Mouse (Mus musculus) CH12.LX (cell line): ENCODE measurements around the gene Plrg1. TPM values are rescaled to one million over a fixed set of nuclear protein-coding genes. Genes with fewer than 3 reads are reported as not detected.

ENCODE experiments used
- DNase-seq: peaks from one replicate; pipeline ENCODE4 v3.0.0-alpha.2; 2013; ENCODE audit errors: extremely low read depth
- H3K27ac ChIP-seq: 2 replicates; pipeline ENCODE4 v1.5.1; 2012; ENCODE audit warnings: low read depth, mild to moderate bottlenecking, control low read depth, moderate library complexity; ENCODE audit not compliant: insufficient read depth
- H3K27me3 ChIP-seq: replicated peaks from 2 replicates; pipeline ENCODE3; 2012; ENCODE audit warnings: inconsistent platforms
- H3K36me3 ChIP-seq, 2 experiments: replicated peaks in 1 of 2; 2 replicates each; pipeline versions ENCODE3 to v1.6.1; 2012; ENCODE audit warnings: inconsistent platforms in 1 of 2, low read length in 1 of 2, mild to moderate bottlenecking in 1 of 2, mixed read lengths in 1 of 2, moderate library complexity in 1 of 2; ENCODE audit not compliant: control insufficient read depth in 1 of 2, insufficient read depth in 1 of 2
- H3K4me1 ChIP-seq, 2 experiments: 2 replicates each; pipeline ENCODE4 v1.6.1; 2012; ENCODE audit warnings: inconsistent platforms in 1 of 2, moderate library complexity in 1 of 2; ENCODE audit not compliant: insufficient read depth in 2 of 2, control insufficient read depth in 1 of 2
- H3K4me2 ChIP-seq: 2 replicates; pipeline ENCODE4 v1.6.1; 2012; ENCODE audit warnings: low read depth, mild to moderate bottlenecking, control low read depth; ENCODE audit not compliant: poor library complexity, insufficient read depth, severe bottlenecking
- H3K4me3 ChIP-seq, 3 experiments: fragments of 150-350 bp in 1 of 3; sonication (generic) in 1 of 3; replicated peaks in 1 of 3; 2 replicates each; pipeline versions ENCODE3 to v1.5.1; 2011 to 2012; ENCODE audit warnings: low read depth in 2 of 3, low read length in 2 of 3, mild to moderate bottlenecking in 2 of 3, moderate library complexity in 2 of 3, control low read depth in 1 of 3, improper control_type of control experiment in 1 of 3, inconsistent platforms in 1 of 3, mixed read lengths in 1 of 3; ENCODE audit not compliant: poor library complexity in 1 of 3
- H3K79me2 ChIP-seq: replicated peaks from 2 replicates; pipeline ENCODE4 v1.6.1; 2012; ENCODE audit warnings: mild to moderate bottlenecking, moderate library complexity; ENCODE audit not compliant: control insufficient read depth, poor library complexity, insufficient read depth, severe bottlenecking; ENCODE audit errors: extremely low read depth
- H3K9ac ChIP-seq: 2 replicates; pipeline ENCODE4 v1.6.1; 2012; ENCODE audit warnings: low read depth, mild to moderate bottlenecking, control low read depth, moderate library complexity; ENCODE audit not compliant: insufficient read depth
- H3K9me3 ChIP-seq: replicated peaks from 2 replicates; pipeline ENCODE3; 2012; ENCODE audit warnings: low read length, inconsistent platforms, mixed read lengths
- BHLHE40 ChIP-seq: IDR thresholded peaks from 2 replicates; pipeline ENCODE4 v1.6.1; 2011; ENCODE audit warnings: mild to moderate bottlenecking, low read depth, low read length, improper control_type of control experiment
- CHD1 ChIP-seq: IDR thresholded peaks from 2 replicates; pipeline ENCODE4 v1.6.1; 2012; ENCODE audit warnings: low read depth, low read length, improper control_type of control experiment, inconsistent platforms
- CHD2 ChIP-seq: IDR thresholded peaks from 2 replicates; pipeline ENCODE4 v1.6.1; 2011; ENCODE audit warnings: low read length, improper control_type of control experiment
- E2F4 ChIP-seq: IDR thresholded peaks from 2 replicates; pipeline ENCODE4 v1.6.1; 2011; ENCODE audit warnings: low read depth, low read length, improper control_type of control experiment; ENCODE audit not compliant: insufficient replicate concordance
- JUN ChIP-seq: IDR thresholded peaks from 2 replicates; pipeline ENCODE4 v1.6.1; 2011; ENCODE audit warnings: low read depth, mild to moderate bottlenecking, low read length, improper control_type of control experiment, moderate library complexity; ENCODE audit not compliant: insufficient read depth
- JUND ChIP-seq: conservative IDR thresholded peaks from 2 replicates; pipeline ENCODE4 v1.6.1; 2011; ENCODE audit warnings: low read depth, low read length, improper control_type of control experiment
- KAT2A ChIP-seq: IDR thresholded peaks from 2 replicates; pipeline ENCODE4 v1.6.1; 2012; ENCODE audit warnings: low read length, improper control_type of control experiment, inconsistent platforms; ENCODE audit not compliant: insufficient replicate concordance
- MAX ChIP-seq: IDR thresholded peaks from 2 replicates; pipeline ENCODE4 v1.6.1; 2011; ENCODE audit warnings: low read length, improper control_type of control experiment
- MEF2A ChIP-seq: IDR thresholded peaks from 2 replicates; pipeline ENCODE4 v1.6.1; 2014; ENCODE audit warnings: low read depth, mild to moderate bottlenecking, inconsistent platforms, low read length, improper control_type of control experiment, borderline replicate concordance
- MXI1 ChIP-seq: IDR thresholded peaks from 2 replicates; pipeline ENCODE4 v1.6.1; 2011; ENCODE audit warnings: mild to moderate bottlenecking, low read depth, low read length, improper control_type of control experiment
- NRF1 ChIP-seq: IDR thresholded peaks from 2 replicates; pipeline ENCODE4 v1.6.1; 2014; ENCODE audit warnings: low read depth, mild to moderate bottlenecking, inconsistent platforms, low read length, improper control_type of control experiment, moderate library complexity
- RAD21 ChIP-seq: IDR thresholded peaks from 2 replicates; pipeline ENCODE4 v1.6.1; 2011; ENCODE audit warnings: low read depth, mild to moderate bottlenecking, low read length, improper control_type of control experiment, moderate library complexity
- RCOR1 ChIP-seq: conservative IDR thresholded peaks from 2 replicates; pipeline ENCODE4 v1.6.1; 2012; ENCODE audit warnings: low read depth, mild to moderate bottlenecking, inconsistent platforms, low read length, improper control_type of control experiment
- USF1 ChIP-seq: IDR thresholded peaks from 2 replicates; pipeline ENCODE4 v1.6.1; 2014; ENCODE audit warnings: low read depth, mild to moderate bottlenecking, inconsistent platforms, low read length, improper control_type of control experiment
- USF2 ChIP-seq: conservative IDR thresholded peaks from 2 replicates; pipeline ENCODE4 v1.6.1; 2011; ENCODE audit warnings: low read depth, low read length, improper control_type of control experiment
- ZKSCAN1 ChIP-seq: IDR thresholded peaks from 2 replicates; pipeline ENCODE4 v1.6.1; 2012; ENCODE audit warnings: low read depth, inconsistent platforms, low read length, improper control_type of control experiment, borderline replicate concordance
- dilution Hi-C: fragments of 300-500 bp; cut with MboI; formaldehyde crosslinking; loops from 2 replicates; pipeline ENCODE4 v1.14.3; 2020; ENCODE audit warnings: low sequenced_read_pairs; ENCODE audit not compliant: extremely low pct_unique_long_range_greater_than_20kb, extremely low pct_ligation_motif_present
- in situ Hi-C: fragments of 300-500 bp; cut with MboI; formaldehyde crosslinking; loops from 3 replicates; pipeline ENCODE4 v1.14.3; 2019; ENCODE audit warnings: low sequenced_read_pairs, low pct_ligation_motif_present, low pct_unique_long_range_greater_than_20kb, mixed read lengths
- polyA plus RNA-seq: library from polyadenylated mRNA; unstranded; fragments of >175 nt; gene quantifications from 2 replicates; pipeline ENCODE4 v1.2.1, GENCODE M21; 2012; ENCODE audit warnings: low read depth; ENCODE audit not compliant: insufficient read length
- total RNA-seq, 2 experiments: library from RNA; depleted of rRNA; stranded (reverse); fragments of 300-350 nt in 1 of 2; fragments of >200 nt in 1 of 2; gene quantifications; 2 replicates each; pipeline ENCODE4 v1.2.3; 2012 to 2014

The Plrg1 gene
- total and polyA plus RNA-seq, 3 experiments: 93.1 to 128 (median 108) TPM

DNA sequence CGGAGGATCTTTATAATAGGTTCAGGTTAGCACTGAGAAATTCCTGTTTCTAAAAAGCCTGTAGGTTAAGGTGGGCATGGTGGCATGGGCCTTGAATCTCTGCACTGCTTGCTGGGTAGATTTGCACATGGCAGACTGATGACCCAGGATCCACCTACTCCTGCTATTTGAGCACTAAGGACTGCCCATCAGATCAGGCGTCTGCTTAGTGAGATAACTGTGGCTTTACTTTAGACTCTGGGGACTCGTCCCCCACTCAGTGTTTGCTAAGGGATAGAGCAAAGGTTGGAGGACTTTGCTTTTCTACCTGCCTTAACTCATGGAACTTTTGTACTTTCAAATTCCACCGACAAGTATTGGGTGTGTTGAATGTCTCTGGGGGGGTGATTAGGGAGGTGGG is 15.7 kb upstream of the Plrg1 start:
- H3K27ac ChIP-seq: no peak overlapping the region
- no peak overlapping the region for H3K4me2 ChIP-seq
- dilution Hi-C loops: no loop called here

DNA sequence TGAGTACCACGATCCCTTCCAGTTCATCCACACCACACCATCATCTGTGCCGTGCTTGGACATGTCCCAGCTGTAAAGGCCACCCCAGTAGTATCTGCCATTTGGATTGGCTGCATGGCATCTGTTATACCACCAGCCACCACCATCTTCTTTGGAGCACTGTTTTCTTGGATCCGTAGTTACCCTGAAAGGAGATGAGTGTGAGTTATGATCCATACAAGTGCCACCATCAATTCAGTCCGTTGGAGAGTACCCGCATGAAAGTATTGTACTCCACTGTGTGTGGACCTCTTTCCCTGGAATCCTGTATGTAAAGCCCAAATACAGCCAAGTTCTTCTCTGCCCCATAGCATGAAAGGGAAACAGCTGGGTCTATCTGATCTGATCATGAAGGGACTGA is 12.9 kb upstream of the Plrg1 start:
- Histone ChIP-seq H3K27ac (no peak overlapping the region), H3K9me3 (no peaks in the 10 kb centered on the region), H3K79me2 (no peaks in the 10 kb centered on the region), H3K27me3 (no peaks in the 10 kb centered on the region), H3K4me3 (no peak overlapping the region), H3K4me2 (no peak overlapping the region), H3K4me1 (0 out of 4 replicates have a peak, but pooled peaks cover 0 to 2% of the 10 kb centered on the region in 2 experiments), H3K36me3 (no peaks in the 10 kb centered on the region)
- dilution Hi-C loops (no loop called here), in situ Hi-C loops (no loop called here)
- no peak for DNase-seq
- TF ChIP-seq USF2 (no peak), MXI1 (no peak), KAT2A (no peak), ZKSCAN1 (no peak), CHD2 (no peak)
- TF ChIP-seq, all 38 proteins: peak for 0
- no peak overlapping the region for H3K9ac ChIP-seq

More for the DNA sequence above, 15.7 kb upstream of the Plrg1 start:
- TF ChIP-seq NRF1: no peak
- no peak for TF ChIP-seq USF1
- no peak for TF ChIP-seq KAT2A
- TF ChIP-seq RCOR1: no peak
- TF ChIP-seq MXI1: no peak
- no peak for TF ChIP-seq JUN
- no peak for TF ChIP-seq CHD1
- no peak for TF ChIP-seq RAD21
- no peak for TF ChIP-seq JUND
- no peak for TF ChIP-seq BHLHE40
- no peak for TF ChIP-seq CHD2
- no peak for TF ChIP-seq MEF2A
- TF ChIP-seq MAX: no peak
- no peak for TF ChIP-seq E2F4
- Histone ChIP-seq H3K9me3 (no peaks in the 10 kb centered on the region), H3K27me3 (no peaks in the 10 kb centered on the region), H3K4me3 (no peak overlapping the region), H3K79me2 (no peaks in the 10 kb centered on the region), H3K9ac (no peak overlapping the region), H3K4me1 (0 out of 4 replicates have a peak, but pooled peaks cover 0 to 2% of the 10 kb centered on the region in 2 experiments), H3K36me3 (no peaks in the 10 kb centered on the region)
- no peak for DNase-seq
- in situ Hi-C loops: no loop called here
